Mouse (Mus musculus) heart, postnatal 36 days (tissue): Measurements from ENCODE around the gene Tmem38b. TPM values are rescaled to one million over a fixed set of nuclear protein-coding genes. Genes with fewer than 3 reads are reported as not detected.

ENCODE experiments used
- DNase-seq, 2 experiments: peaks; one replicate each; pipeline ENCODE4 v3.0.0; 2021 to 2022
- intact Hi-C: fragments of 180-260 bp; cut with DNase I; formaldehyde crosslinking; loops from one replicate; pipeline ENCODE4 v1.15.1; 2025
- total RNA-seq, 2 experiments: library from RNA; stranded (reverse); gene quantifications; 2 replicates each; pipeline ENCODE4 v1.2.3; 2021

The Tmem38b gene
- total RNA-seq, 2 experiments from 2014 or later: 18.5 to 24.0 TPM

GRCm38 (mm10) chr4:53827869-53828268 is 2.0 kb downstream of the Tmem38b start:
- intact Hi-C loops: loop anchor here (2.0 kb wide), 1 partner anchor 13 kb away; no protein-coding TSS in a partner anchor

GRCm38 (mm10) chr4:53828914-53829313 is 3.1 kb downstream of the Tmem38b start:
- DNase-seq: no peak
- intact Hi-C loops: no loop called here

More at GRCm38 (mm10) chr4:53827869-53828268, 2.0 kb downstream of the Tmem38b start:
- DNase-seq: no peak

GRCm38 (mm10) chr4:53830016-53830415 is 4.2 kb downstream of the Tmem38b start:
- no peak for DNase-seq
- intact Hi-C loops: no loop called here

GRCm38 (mm10) chr4:53830579-53830978 is 4.7 kb downstream of the Tmem38b start:
- intact Hi-C loops: no loop called here
- no peak for DNase-seq

- intact Hi-C loops: no loop called here
- DNase-seq: peak in 1 of 2 experiments; percentile 18
These were observed 6.5 kb downstream of the Tmem38b start for GRCm38 (mm10) chr4:53832321-53832720.

GRCm38 (mm10) chr4:53836978-53837377 is 11.1 kb downstream of the Tmem38b start:
- intact Hi-C loops: no loop called here

GRCm38 (mm10) chr4:53840158-53840870 is 14.5 kb downstream of the Tmem38b start:
- DNase-seq: peak; percentile 50 to 54
- intact Hi-C loops: loop anchor here (2.0 kb wide), 1 partner anchor 14 kb away; the partner anchor contains the start of gene Tmem38b

More at GRCm38 (mm10) chr4:53836978-53837377, 11.1 kb downstream of the Tmem38b start:
- DNase-seq: no peak

GRCm38 (mm10) chr4:53843553-53843952 is 17.7 kb downstream of the Tmem38b start:
- intact Hi-C loops: no loop called here
- no peak for DNase-seq

- intact Hi-C loops: loop anchor here (1.0 kb wide), 2 partner anchors 66 to 106 kb away; partner anchors contain the start of gene Tal2
- DNase-seq: peak in 1 of 2 experiments; percentile 13
These were observed 19.2 kb downstream of the Tmem38b start for GRCm38 (mm10) chr4:53844835-53845619.

- no peak for DNase-seq
- intact Hi-C loops: loop anchor here (1.0 kb wide), 2 partner anchors 66 to 106 kb away; partner anchors contain the start of gene Tal2
These were observed 19.8 kb downstream of the Tmem38b start for GRCm38 (mm10) chr4:53845656-53846055.

- DNase-seq: no peak
- intact Hi-C loops: no loop called here
These were observed 20.5 kb downstream of the Tmem38b start for GRCm38 (mm10) chr4:53846326-53846725.

GRCm38 (mm10) chr4:53847541-53847940 is 21.7 kb downstream of the Tmem38b start:
- intact Hi-C loops: no loop called here
- DNase-seq: no peak

- no peak for DNase-seq
- intact Hi-C loops: no loop called here
These were observed 22.5 kb downstream of the Tmem38b start for GRCm38 (mm10) chr4:53848308-53848707.

- intact Hi-C loops: no loop called here
- no peak for DNase-seq
These were observed 23.0 kb downstream of the Tmem38b start for GRCm38 (mm10) chr4:53848816-53849215.

GRCm38 (mm10) chr4:53849804-53850203 is 24.0 kb downstream of the Tmem38b start:
- DNase-seq: no peak
- intact Hi-C loops: no loop called here

- intact Hi-C loops: no loop called here
These were observed 27.5 kb downstream of the Tmem38b start for GRCm38 (mm10) chr4:53853333-53853732.

GRCm38 (mm10) chr4:53859944-53860343 is 34.1 kb downstream of the Tmem38b start:
- intact Hi-C loops: no loop called here

More at GRCm38 (mm10) chr4:53853333-53853732, 27.5 kb downstream of the Tmem38b start:
- no peak for DNase-seq

GRCm38 (mm10) chr4:53862101-53862500 is 36.3 kb downstream of the Tmem38b start:
- intact Hi-C loops: no loop called here
- DNase-seq: no peak

More at GRCm38 (mm10) chr4:53859944-53860343, 34.1 kb downstream of the Tmem38b start:
- no peak for DNase-seq

- intact Hi-C loops: no loop called here
- DNase-seq: no peak
These were observed 38.4 kb downstream of the Tmem38b start for GRCm38 (mm10) chr4:53864098-53864820.

- DNase-seq: no peak
- intact Hi-C loops: no loop called here
These were observed 40.6 kb downstream of the Tmem38b start for GRCm38 (mm10) chr4:53866459-53866858.
